ENCODE assay signal across 8 mouse cellular contexts in the genomic region with DNA sequence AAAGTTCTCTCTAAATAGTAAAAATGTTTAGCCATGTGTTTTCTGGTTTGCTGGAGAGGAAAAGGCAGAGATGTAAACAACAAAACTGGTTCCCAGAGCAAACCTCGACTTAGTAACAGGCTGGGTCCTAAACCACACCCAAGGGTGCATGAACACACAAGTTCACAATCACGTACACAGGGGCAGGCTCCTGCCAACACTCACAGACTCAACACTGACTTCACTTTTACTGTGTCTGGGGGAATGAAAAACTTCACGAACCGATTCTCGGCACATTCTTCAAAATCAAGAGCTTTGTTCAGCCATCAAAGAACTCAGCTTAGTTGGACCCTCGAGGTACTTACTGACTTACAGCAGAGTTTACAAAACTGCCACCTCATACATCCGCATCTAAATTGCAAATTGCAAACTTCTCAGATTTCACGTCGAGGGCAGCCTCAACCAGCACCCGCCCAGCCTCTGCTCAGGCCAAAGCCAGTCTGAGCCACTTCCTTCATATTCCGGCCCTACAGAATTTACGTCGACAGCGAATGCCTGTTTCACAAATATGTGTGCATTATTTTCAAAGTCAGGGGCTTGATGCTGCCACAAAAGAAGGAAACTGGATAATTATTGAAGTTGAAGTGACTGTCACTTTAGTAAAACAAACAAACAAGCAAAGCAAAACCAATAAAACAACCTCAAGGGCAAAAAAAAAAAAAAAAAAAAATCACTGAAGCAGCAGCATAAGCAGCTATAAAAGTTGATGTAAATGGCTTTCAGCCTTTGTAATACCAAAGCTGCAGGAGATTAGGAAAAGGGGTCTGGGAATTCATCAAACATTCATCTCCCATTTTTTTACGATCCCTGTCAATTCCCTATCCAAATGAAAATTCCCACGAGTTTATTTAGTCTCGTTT. TPM values are rescaled to one million over a fixed set of nuclear protein-coding genes. Genes with fewer than 3 reads are reported as not detected.
DNase-seq lines count a peak whose midpoint lies in the region; ATAC-seq and TF ChIP-seq lines count a peak whose summit lies in the region.

No protein-coding gene starts in this region.

- ATAC-seq in limb, embryonic 11.5 days (ENCODE audit: insufficient number of reproducible peaks, low FRiP score, low TSS enrichment, low read depth), result no peak
- no peak for ATAC-seq in midbrain, embryonic 14.5 days (ENCODE audit: low FRiP score, low TSS enrichment)

- H3K9ac ChIP-seq in limb, embryonic 11.5 days (ENCODE audit: low read length), result no peak overlapping the region; the same call in 1 of the 2 replicates
- H3K9ac ChIP-seq in midbrain, embryonic 14.5 days (replicated peaks; ENCODE audit: low read length), result peak overlapping the region; percentile 50; the same call in 1 of the 2 replicates

- peak overlapping the region; percentile 82 for H3K4me2 ChIP-seq in limb, embryonic 11.5 days (ENCODE audit: low read depth, severe bottlenecking)
- peak overlapping the region; percentile 97 for H3K4me2 ChIP-seq in midbrain, embryonic 14.5 days (ENCODE audit: low read length)

- no peak for TF ChIP-seq POLR2A in spleen, adult 2 months (IDR thresholded peaks at IDR 0.05; ENCODE audit: low read depth, low read length)

- H3K4me3 ChIP-seq in spleen, adult 2 months (ENCODE audit: extremely low read depth, insufficient read depth, insufficient read length), result peak overlapping the region; percentile 82
- H3K4me3 ChIP-seq in limb, embryonic 11.5 days (ENCODE audit: low read depth, low read length), result peak overlapping the region; percentile 74
- H3K4me3 ChIP-seq in midbrain, embryonic 14.5 days (replicated peaks; ENCODE audit: low read depth, low read length), result peak overlapping the region; percentile 80

- no peaks in the 10 kb centered on the region for H3K9me3 ChIP-seq in limb, embryonic 11.5 days (ENCODE audit: control insufficient read depth, low read length)
- H3K9me3 ChIP-seq in midbrain, embryonic 14.5 days (ENCODE audit: control insufficient read depth, low read length), result no peaks in the 10 kb centered on the region

- 8% methylated on average over 17 of the region's 17 CpGs for WGBS in spleen, adult 2 months
- 8% methylated on average over 17 of the region's 17 CpGs for WGBS in limb, embryonic 11.5 days
- 8% methylated on average over 17 of the region's 17 CpGs for WGBS in midbrain, embryonic 14.5 days

- H3K27ac ChIP-seq in spleen, adult 2 months (ENCODE audit: insufficient read depth, low read length), result no peak overlapping the region
- no peak overlapping the region for H3K27ac ChIP-seq in limb, embryonic 11.5 days (replicated peaks; ENCODE audit: low read depth, low read length)
- no peak overlapping the region for H3K27ac ChIP-seq in midbrain, embryonic 14.5 days (replicated peaks; ENCODE audit: low read depth, low read length)

- DNase-seq in spleen, adult 2 months (ENCODE audit: low read depth in 1 of 2, low spot score in 2 of 2), result no peak
- no peak for DNase-seq in spleen, adult 12 weeks (ENCODE audit: low spot score)
- peak; percentile 15 for DNase-seq in embryo, embryonic 9.5 days (ENCODE audit: extremely low spot score)
- DNase-seq in heart, postnatal 36 days, result peak; percentile 26 to 33
- peak; percentile 56 for DNase-seq in limb, embryonic 11.5 days (ENCODE audit: low spot score)
- DNase-seq in midbrain, embryonic 14.5 days, result peak; percentile 13
- no peak for DNase-seq in layer of hippocampus, adult 9-10 months (ENCODE audit: low spot score)
- DNase-seq in cerebellum, postnatal 25 days, result no peak

- intact Hi-C loops in heart, postnatal 36 days (cut with DNase I), result loop anchor here (2.0 to 10.0 kb wide), 2 partner anchors 14 to 204 kb away; no protein-coding TSS in a partner anchor

- H3K27me3 ChIP-seq in spleen, adult 2 months (ENCODE audit: control insufficient read depth, insufficient read depth, low read length), result no peaks in the 10 kb centered on the region
- H3K27me3 ChIP-seq in limb, embryonic 11.5 days (ENCODE audit: control insufficient read depth, insufficient read depth, low read length), result no peaks in the 10 kb centered on the region
- H3K27me3 ChIP-seq in midbrain, embryonic 14.5 days (ENCODE audit: control insufficient read depth, insufficient read depth, low read length), result no peaks in the 10 kb centered on the region; the same call in 1 of the 2 replicates

- peaks cover 7% of the 10 kb centered on the region; the same call in 1 of the 2 replicates for H3K4me1 ChIP-seq in spleen, adult 2 months (ENCODE audit: control insufficient read depth, insufficient read depth, insufficient read length)
- no peaks in the 10 kb centered on the region for H3K4me1 ChIP-seq in limb, embryonic 11.5 days (ENCODE audit: control insufficient read depth, insufficient read depth, low read length)
- H3K4me1 ChIP-seq in midbrain, embryonic 14.5 days (ENCODE audit: control insufficient read depth, insufficient read depth, low read length), result peaks cover 5% of the 10 kb centered on the region; the same call in 1 of the 2 replicates

- no peak for TF ChIP-seq CTCF in spleen, adult 2 months (IDR thresholded peaks at IDR 0.05; ENCODE audit: extremely low read depth, insufficient read depth, insufficient read length, insufficient replicate concordance)

- no peaks in the 10 kb centered on the region for H3K36me3 ChIP-seq in spleen, adult 2 months (ENCODE audit: control insufficient read depth, insufficient read depth, low read length)
- H3K36me3 ChIP-seq in limb, embryonic 11.5 days (ENCODE audit: control insufficient read depth, insufficient read depth, low read length), result no peaks in the 10 kb centered on the region
- no peaks in the 10 kb centered on the region for H3K36me3 ChIP-seq in midbrain, embryonic 14.5 days (ENCODE audit: control insufficient read depth, insufficient read depth, low read length)

RNA-seq across cellular contexts. Expression of a gene that starts 1.2 kb away (rescaled TPM):
- 69.7 and 83.6 TPM in 2 replicates for polyA plus RNA-seq in spleen, adult 2 months (2012; rRNA removed)
- 10 to 100 TPM; 37.8 to 42.5 TPM for total RNA-seq in heart, postnatal 36 days (2021)
- 31.9 and 34.5 TPM in 2 replicates for polyA plus RNA-seq in limb, embryonic 11.5 days (2014; fragmentation: Nextera tagmentation; extraction: Ambion mirVana)
- 28.5 and 40.7 TPM in 2 replicates for polyA plus RNA-seq in midbrain, embryonic 14.5 days (2014; fragmentation: Nextera tagmentation; extraction: Ambion mirVana)

RNA-seq across cellular contexts. Expression of a gene that starts 1.3 kb away (rescaled TPM):
- 3.5 and 4.0 TPM in 2 replicates for polyA plus RNA-seq in spleen, adult 2 months (2012; rRNA removed)
- total RNA-seq in heart, postnatal 36 days (2021), result 1 to 10 TPM; 2.6 to 3.0 TPM
- polyA plus RNA-seq in limb, embryonic 11.5 days (2014; fragmentation: Nextera tagmentation; extraction: Ambion mirVana), result 8.5 and 8.8 TPM in 2 replicates
- 4.8 and 6.9 TPM in 2 replicates for polyA plus RNA-seq in midbrain, embryonic 14.5 days (2014; fragmentation: Nextera tagmentation; extraction: Ambion mirVana)

RNA-seq across cellular contexts. Expression of a gene that starts 40.1 kb away (rescaled TPM):
- 3.1 and 5.8 TPM in 2 replicates for polyA plus RNA-seq in spleen, adult 2 months (2012; rRNA removed)
- total RNA-seq in heart, postnatal 36 days (2021), result 10 to 100 TPM; 32.2 to 35.5 TPM
- 36.6 and 42.1 TPM in 2 replicates for polyA plus RNA-seq in limb, embryonic 11.5 days (2014; fragmentation: Nextera tagmentation; extraction: Ambion mirVana)
- polyA plus RNA-seq in midbrain, embryonic 14.5 days (2014; fragmentation: Nextera tagmentation; extraction: Ambion mirVana), result 18.0 and 18.4 TPM in 2 replicates

Comparison
In these comparisons a context has a peak if more than half of its experiments do, and no peak if none do; other contexts are left out.
1. DNase-seq: peak in embryo, embryonic 9.5 days (single experiment), heart, postnatal 36 days (2 of 2), limb, embryonic 11.5 days (single experiment) and midbrain, embryonic 14.5 days (single experiment); none in spleen, adult 2 months (0 of 2), spleen, adult 12 weeks (single experiment), layer of hippocampus, adult 9-10 months (single experiment) and cerebellum, postnatal 25 days (0 of 2).
2. Peak in every context shown above with its lines, with median percentiles within 50 percentile points of each other: H3K4me3 ChIP-seq.